In genomic region chr17:79481936-79482335, GRCm38 (mm10) we compare ENCODE assay signal across 19 mouse cellular contexts.
DNase-seq lines count a peak whose midpoint lies in the region; ATAC-seq lines count a peak whose summit lies in the region.
"Had no signal": no experiment of that assay in that cellular context is flagged by ENCODE, and none has a peak within 500 bp of the region (broad histone marks: within the 10 kb centered on the region; RNA-seq: fewer than 3 reads in every experiment).

No protein-coding gene starts in this region.

- peak; percentile 38 for DNase-seq in lung, postnatal 25 days (ENCODE audit: low spot score)
- DNase-seq in adrenal gland, adult (ENCODE audit: inconsistent age in 2 of 2, low spot score in 1 of 2), result no peak
- DNase-seq in layer of hippocampus, adult 8-10 months (ENCODE audit: low spot score in 2 of 2), result no peak
- DNase-seq: adrenal gland, adult 8-10 months; B cell, adult 2 months; cerebellum, adult 8-10 months; cerebellum, postnatal 36 days; embryo, embryonic 11 days; gastrocnemius, postnatal 25 days; heart, postnatal 36 days; kidney, adult 11 months; kidney, postnatal 25 days; right cerebral cortex, postnatal 4 days had no signal

- peak; percentile 82 for ATAC-seq in common myeloid progenitor, adult 5-6 weeks (replicated peaks; ENCODE audit: low read depth, poor library complexity, severe bottlenecking)
- ATAC-seq in granulocyte monocyte progenitor cell, adult 5-6 weeks (replicated peaks; ENCODE audit: poor library complexity, severe bottlenecking), result peak; percentile 83
- ATAC-seq in monocyte, adult 5-6 weeks (replicated peaks; ENCODE audit: insufficient number of reproducible peaks, low FRiP score, low TSS enrichment, poor library complexity, severe bottlenecking), result peak; percentile 89
- ATAC-seq: forebrain, embryonic 14.5 days; inflammation-experienced regulatory T-cells, adult 6 months; midbrain, embryonic 16.5 days had no signal
